Mouse (Mus musculus): ENCODE results near the gene Pradc1.

- TF ChIP-seq CTCF (IDR thresholded peaks at IDR 0.05; ENCODE audit: low read depth, low read length) = no peak
- no peak for TF ChIP-seq TAL1 (conservative IDR thresholded peaks at IDR 0.05; ENCODE audit: low read depth, low read length)
Measured at GRCm38 (mm10) chr6:85436204-85436603, 15.6 kb downstream of the Pradc1 start.

All from G1E (cell line).